Mouse (Mus musculus) heart, postnatal 0 days (tissue): ENCODE data around the gene Wfikkn2. TPM values are rescaled to one million over a fixed set of nuclear protein-coding genes. Genes with fewer than 3 reads are reported as not detected.

ENCODE experiments used
- ATAC-seq: fragments of 200-750 bp; cut with Nextera tagmentation; 2 replicates; pipeline ENCODE4 v1.8.0; 2017; ENCODE audit warnings: low read depth, moderate number of reproducible peaks, moderate library complexity; ENCODE audit not compliant: insufficient read depth
- DNase-seq: peaks from one replicate; pipeline ENCODE4 v3.0.0-alpha.2; 2016; ENCODE audit warnings: low spot score
- H3K27ac ChIP-seq: fragments of 300-500 bp; sonication (generic); 2 replicates; pipeline ENCODE4 v1.5.1; 2014; ENCODE audit warnings: low read depth, mild to moderate bottlenecking
- H3K27me3 ChIP-seq: fragments of 300-500 bp; sonication (generic); 2 replicates; pipeline ENCODE4 v1.6.1; 2014; ENCODE audit warnings: low read length, mixed read lengths; ENCODE audit not compliant: control insufficient read depth, insufficient read depth
- H3K36me3 ChIP-seq: fragments of 300-500 bp; sonication (generic); replicated peaks from 2 replicates; pipeline ENCODE4 v1.6.1; 2014; ENCODE audit warnings: low read length, mixed read lengths; ENCODE audit not compliant: control insufficient read depth, insufficient read depth
- H3K4me1 ChIP-seq: fragments of 300-500 bp; sonication (generic); 2 replicates; pipeline ENCODE4 v1.6.1; 2014; ENCODE audit warnings: antibody characterized with exemption; ENCODE audit not compliant: control insufficient read depth, insufficient read depth
- H3K4me2 ChIP-seq: fragments of 300-500 bp; sonication (generic); 2 replicates; pipeline ENCODE4 v1.6.1; 2014; ENCODE audit warnings: low read depth, mild to moderate bottlenecking, low read length, moderate library complexity
- H3K4me3 ChIP-seq: fragments of 300-500 bp; sonication (generic); 2 replicates; pipeline ENCODE4 v1.5.1; 2014; ENCODE audit warnings: low read depth, low read length
- H3K9ac ChIP-seq: fragments of 300-500 bp; sonication (generic); replicated peaks from 2 replicates; pipeline ENCODE4 v1.6.1; 2014; ENCODE audit warnings: low read depth, low read length, mixed read lengths
- H3K9me3 ChIP-seq: fragments of 300-500 bp; sonication (generic); replicated peaks from 2 replicates; pipeline ENCODE4 v1.6.1; 2016; ENCODE audit warnings: low read length; ENCODE audit not compliant: control insufficient read depth
- CTCF ChIP-seq: IDR thresholded peaks from 2 replicates; pipeline ENCODE4 v1.5.1; 2016; ENCODE audit warnings: antibody characterized with exemption, control low read depth, low read depth
- EP300 ChIP-seq: IDR thresholded peaks from 2 replicates; pipeline ENCODE4 v1.6.1; 2016; ENCODE audit warnings: antibody characterized with exemption, low read depth
- WGBS: fragments of 180-500 bp; shearing (Covaris S2); extraction: QIAGEN DNeasy Blood & Tissue Kit; methylation state at CpG from one replicate; pipeline ENCODE4 v1.1.7; 2014; 5-methylcytosine and 5-hydroxymethylcytosine counted together
- polyA plus RNA-seq: library from polyadenylated mRNA; unstranded; fragments of >200 nt; fragmentation: Nextera tagmentation; extraction: Ambion mirVana; gene quantifications from 2 replicates; pipeline ENCODE4 v1.2.1, GENCODE M21; 2015
- total RNA-seq: library from RNA; depleted of rRNA; stranded (reverse); fragments of >200 nt; gene quantifications from 2 replicates; pipeline ENCODE4 v1.2.3, GENCODE M21; 2014; ENCODE audit warnings: low replicate concordance

The Wfikkn2 gene
- total and polyA plus RNA-seq, 2 experiments from 2014 or later: 0.76 to 1.6 TPM

DNA sequence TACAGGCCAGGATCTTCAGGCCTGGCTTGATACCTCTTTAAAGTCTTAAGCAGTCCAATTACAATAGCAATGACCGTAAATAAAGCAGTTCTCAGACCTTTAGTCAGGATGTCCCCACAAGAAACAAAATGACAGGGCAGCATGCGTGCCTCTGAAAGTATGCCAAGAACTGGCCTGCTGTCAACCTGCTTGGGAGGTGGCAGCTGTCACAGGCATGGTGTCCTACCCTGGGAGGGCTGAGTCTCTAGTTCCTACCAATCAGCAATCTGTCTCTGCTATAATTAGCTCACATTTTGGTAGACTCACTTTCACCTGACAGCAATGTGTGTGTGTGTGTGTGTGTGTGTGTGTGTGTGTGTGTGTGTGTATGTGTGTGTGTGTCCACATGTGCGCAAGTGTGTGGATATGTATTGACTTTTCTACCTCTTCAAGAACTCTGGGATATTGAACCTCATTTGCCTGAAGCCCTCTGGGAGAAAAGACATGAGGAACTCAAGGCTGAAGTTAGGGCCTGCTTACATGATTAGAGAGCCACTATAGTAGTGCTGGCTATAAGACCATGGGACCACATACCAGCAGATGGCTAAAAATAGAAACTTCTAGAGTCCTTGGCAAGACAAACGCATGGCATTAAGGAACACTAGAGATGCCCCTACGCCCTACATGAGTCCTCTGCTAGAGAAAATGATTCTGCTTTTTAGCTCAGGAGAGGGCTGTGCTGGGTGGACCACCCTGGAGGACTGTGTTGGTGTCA, 16.4 kb downstream of the Wfikkn2 start:
- no peak overlapping the region for H3K4me2 ChIP-seq
- no peaks in the 10 kb centered on the region for H3K36me3 ChIP-seq
- H3K27me3 ChIP-seq: no peaks in the 10 kb centered on the region
- H3K9ac ChIP-seq: no peak overlapping the region
- no peaks in the 10 kb centered on the region for H3K9me3 ChIP-seq
- TF ChIP-seq EP300 (peak; percentile 56; the same call in 1 of the 2 replicates), CTCF (no peak)
- peaks cover 60% of the 10 kb centered on the region for H3K4me1 ChIP-seq
- 44% methylated on average over 5 of the region's 5 CpGs for WGBS
- DNase-seq (peak; percentile 81), ATAC-seq (peak; percentile 67)
- H3K27ac ChIP-seq: peak overlapping the region; percentile 93
- no peak overlapping the region for H3K4me3 ChIP-seq

DNA sequence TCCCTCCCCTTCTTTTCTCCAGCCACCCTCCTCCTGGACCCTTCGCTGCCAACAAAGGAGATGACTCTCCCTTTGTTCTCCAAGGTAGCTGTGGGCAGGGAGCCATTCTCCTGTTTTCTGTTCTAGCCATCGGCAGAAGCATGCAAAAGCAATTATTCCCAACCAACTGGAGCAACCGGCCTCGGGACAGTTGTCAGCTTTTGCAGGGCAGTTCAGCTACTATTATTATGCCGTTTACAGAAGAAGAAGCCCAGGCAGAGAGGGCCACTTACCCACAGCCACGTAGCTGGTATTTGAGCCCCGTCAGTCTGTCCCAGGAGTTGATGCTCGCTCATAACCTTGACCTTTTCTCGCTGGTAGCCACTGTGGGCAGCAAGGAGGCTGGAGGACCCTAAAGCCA, 17.4 kb downstream of the Wfikkn2 start:
- H3K27me3 ChIP-seq: no peaks in the 10 kb centered on the region
- H3K4me1 ChIP-seq: peaks cover 52% of the 10 kb centered on the region
- H3K4me3 ChIP-seq: no peak overlapping the region
- no peak for TF ChIP-seq EP300
- TF ChIP-seq CTCF: no peak
- no peak for DNase-seq
- H3K27ac ChIP-seq: peak overlapping the region; percentile 93
- 49% methylated on average over 9 of the region's 9 CpGs for WGBS
- H3K4me2 ChIP-seq: no peak overlapping the region
- H3K9me3 ChIP-seq: no peaks in the 10 kb centered on the region
- H3K36me3 ChIP-seq: no peaks in the 10 kb centered on the region
- no peak for ATAC-seq
- no peak overlapping the region for H3K9ac ChIP-seq

DNA sequence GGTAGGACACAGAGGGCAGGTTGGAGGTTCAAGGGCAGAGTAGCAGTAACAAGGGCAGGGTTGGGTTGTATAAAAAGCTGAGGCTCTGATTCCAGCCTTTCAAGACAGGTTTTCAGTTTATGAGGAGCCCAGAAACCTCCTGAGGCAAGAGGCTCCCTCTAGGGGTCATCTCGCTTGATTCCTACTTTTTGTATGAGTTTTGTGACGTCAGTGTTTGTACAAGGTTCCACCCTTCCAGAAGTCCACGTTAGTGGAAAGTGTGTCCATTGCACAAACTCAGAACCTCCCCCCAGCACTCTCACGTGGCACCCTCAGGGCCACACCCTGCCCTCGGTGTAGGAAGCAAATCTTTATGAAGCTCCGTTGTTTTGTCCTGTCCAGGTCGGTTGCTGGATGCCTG, 19.8 kb downstream of the Wfikkn2 start:
- Histone ChIP-seq H3K9ac (no peak overlapping the region), H3K27me3 (no peaks in the 10 kb centered on the region), H3K4me2 (peak overlapping the region; percentile 39; the same call in 1 of the 2 replicates), H3K9me3 (no peaks in the 10 kb centered on the region), H3K4me3 (no peak overlapping the region), H3K27ac (peak overlapping the region; percentile 65), H3K4me1 (peaks cover 31% of the 10 kb centered on the region), H3K36me3 (no peaks in the 10 kb centered on the region)
- no peak for TF ChIP-seq EP300
- peak; percentile 68 for TF ChIP-seq CTCF
- WGBS: 13% methylated on average over 7 of the region's 7 CpGs
- DNase-seq (peak; percentile 90), ATAC-seq (peak; percentile 58)

DNA sequence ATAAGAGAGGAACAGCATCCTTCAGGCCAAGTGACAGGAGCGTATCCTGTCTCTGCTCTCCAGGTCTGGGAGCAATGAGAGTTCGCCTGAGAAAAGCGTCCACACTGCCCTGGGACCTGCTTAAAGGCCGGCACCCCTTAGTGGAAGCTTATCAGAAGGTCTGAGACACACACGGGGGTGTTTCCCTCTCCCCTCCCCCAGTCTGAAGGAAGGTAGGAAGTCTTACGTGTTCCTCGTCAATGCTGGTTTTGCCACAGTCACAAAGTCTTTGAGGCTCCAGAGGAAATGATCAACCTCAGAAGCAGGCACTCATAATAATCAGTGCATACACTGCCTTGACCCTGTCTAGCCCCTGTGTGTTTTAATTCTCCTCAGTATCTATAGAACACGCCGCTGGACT, 22.3 kb downstream of the Wfikkn2 start:
- DNase-seq: no peak
- Histone ChIP-seq H3K4me3 (no peak overlapping the region), H3K9me3 (no peaks in the 10 kb centered on the region), H3K36me3 (no peaks in the 10 kb centered on the region), H3K4me1 (peaks cover 14% of the 10 kb centered on the region), H3K27ac (no peak overlapping the region), H3K9ac (no peak overlapping the region), H3K4me2 (no peak overlapping the region), H3K27me3 (no peaks in the 10 kb centered on the region)
- 63% methylated on average over 9 of the region's 9 CpGs for WGBS
- TF ChIP-seq CTCF: no peak
- no peak for TF ChIP-seq EP300
- ATAC-seq: no peak

DNA sequence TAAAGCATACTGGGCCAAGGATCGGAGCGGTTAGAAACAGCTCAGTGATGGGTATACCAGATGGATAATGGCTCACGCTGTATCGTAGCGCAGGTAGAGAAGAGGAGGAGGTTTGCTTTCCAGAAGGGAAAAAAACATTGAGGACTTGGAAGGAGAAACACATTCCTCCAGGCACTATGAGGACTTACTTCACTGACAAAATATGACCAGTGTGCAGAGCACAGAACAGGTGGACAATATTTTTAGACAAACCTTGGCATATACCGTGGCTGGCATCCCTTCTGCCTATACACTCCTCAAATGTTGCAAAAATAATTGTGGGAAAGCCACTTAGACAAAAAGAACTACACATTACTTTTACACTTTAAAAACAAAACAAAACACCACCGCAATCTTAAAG, 24.5 kb downstream of the Wfikkn2 start:
- no peaks in the 10 kb centered on the region for H3K9me3 ChIP-seq
- H3K4me3 ChIP-seq: no peak overlapping the region
- no peak overlapping the region for H3K27ac ChIP-seq
- H3K36me3 ChIP-seq: no peaks in the 10 kb centered on the region
- no peak overlapping the region for H3K4me2 ChIP-seq
- WGBS: 82% methylated on average over 7 of the region's 7 CpGs
- 0 out of 2 replicates have a peak, but pooled peaks cover 8% of the 10 kb centered on the region for H3K4me1 ChIP-seq
- no peak overlapping the region for H3K9ac ChIP-seq
- H3K27me3 ChIP-seq: no peaks in the 10 kb centered on the region
- DNase-seq (no peak), ATAC-seq (no peak)
- no peak for TF ChIP-seq EP300
- no peak for TF ChIP-seq CTCF

DNA sequence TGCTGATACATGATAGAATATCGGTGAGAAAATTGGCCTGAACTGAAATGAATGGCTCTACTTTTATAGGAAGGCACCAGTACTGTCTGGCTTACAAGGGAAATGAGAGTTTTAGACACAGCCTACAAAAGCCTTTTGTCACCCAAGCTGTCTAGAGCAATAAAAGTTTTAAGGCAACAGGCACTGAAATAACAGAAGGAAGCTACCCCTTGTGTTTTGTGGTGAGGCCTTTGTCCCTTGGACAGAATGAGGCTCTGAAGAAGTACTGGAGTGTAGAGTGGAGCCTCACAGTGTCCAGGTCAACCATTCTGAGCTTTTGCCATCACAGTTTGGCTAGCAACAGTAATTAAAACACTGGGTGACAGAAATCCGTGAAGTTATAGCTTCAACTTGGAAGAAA, 29.6 kb downstream of the Wfikkn2 start:
- Histone ChIP-seq H3K36me3 (peaks cover 16% of the 10 kb centered on the region), H3K9ac (no peak overlapping the region), H3K27me3 (no peaks in the 10 kb centered on the region), H3K4me2 (no peak overlapping the region), H3K9me3 (no peaks in the 10 kb centered on the region), H3K4me1 (0 out of 2 replicates have a peak, but pooled peaks cover 3% of the 10 kb centered on the region), H3K4me3 (no peak overlapping the region), H3K27ac (0 out of 2 replicates have a peak overlapping the region, but pooled peaks have one; percentile 11)
- DNase-seq (no peak), ATAC-seq (no peak)
- TF ChIP-seq CTCF: no peak
- TF ChIP-seq EP300: no peak
- 57% methylated on average over 2 of the region's 2 CpGs for WGBS
